Mouse (Mus musculus) hindbrain, embryonic 15.5 days (tissue): ENCODE data around the gene Slc12a7. TPM values are rescaled to one million over a fixed set of nuclear protein-coding genes. Genes with fewer than 3 reads are reported as not detected.

Source experiments
- ATAC-seq: fragments of 200-750 bp; cut with Nextera tagmentation; 2 replicates; pipeline ENCODE4 v1.8.0; 2017; ENCODE audit warnings: low read depth, moderate number of reproducible peaks, moderate TSS enrichment; ENCODE audit not compliant: low FRiP score
- H3K27ac ChIP-seq: fragments of 300-500 bp; sonication (generic); replicated peaks from 2 replicates; pipeline ENCODE4 v1.5.1; 2015; ENCODE audit warnings: mild to moderate bottlenecking, inconsistent platforms
- H3K27me3 ChIP-seq: fragments of 300-500 bp; sonication (generic); 2 replicates; pipeline ENCODE4 v1.6.1; 2015; ENCODE audit warnings: control low read depth, inconsistent platforms
- H3K36me3 ChIP-seq: fragments of 300-500 bp; sonication (generic); 2 replicates; pipeline ENCODE4 v1.6.1; 2015; ENCODE audit warnings: control low read depth, inconsistent platforms
- H3K4me1 ChIP-seq: fragments of 300-500 bp; sonication (generic); replicated peaks from 2 replicates; pipeline ENCODE4 v1.6.1; 2015; ENCODE audit warnings: control low read depth, inconsistent platforms
- H3K4me2 ChIP-seq: fragments of 300-500 bp; sonication (generic); 2 replicates; pipeline ENCODE4 v1.6.1; 2015; ENCODE audit warnings: moderate library complexity, mild to moderate bottlenecking, inconsistent platforms
- H3K4me3 ChIP-seq: fragments of 300-500 bp; sonication (generic); 2 replicates; pipeline ENCODE4 v1.5.1; 2015; ENCODE audit warnings: mild to moderate bottlenecking, inconsistent platforms
- H3K9ac ChIP-seq: fragments of 300-500 bp; sonication (generic); 2 replicates; pipeline ENCODE4 v1.6.1; 2015; ENCODE audit warnings: inconsistent platforms
- H3K9me3 ChIP-seq: fragments of 300-500 bp; sonication (generic); 2 replicates; pipeline ENCODE4 v1.6.1; 2016; ENCODE audit warnings: control low read depth, inconsistent platforms
- WGBS: fragments of 180-500 bp; shearing (Covaris S2); methylation state at CpG from one replicate; pipeline ENCODE4 v1.1.7; 2015; 5-methylcytosine and 5-hydroxymethylcytosine counted together
- polyA plus RNA-seq: library from polyadenylated mRNA; unstranded; fragments of >200 nt; fragmentation: Nextera tagmentation; extraction: Ambion mirVana; gene quantifications from 2 replicates; pipeline ENCODE4 v1.2.1, GENCODE M21; 2015

Slc12a7 gene
- polyA plus RNA-seq, 1 experiment from 2014 or later: 10.1 TPM

- Histone ChIP-seq H3K9me3 (no peaks in the 10 kb centered on the region), H3K4me2 (no peak overlapping the region), H3K4me3 (no peak overlapping the region), H3K36me3 (no peaks in the 10 kb centered on the region), H3K27ac (no peak overlapping the region), H3K4me1 (peaks cover 15% of the 10 kb centered on the region; the same call in 1 of the 2 replicates), H3K27me3 (no peaks in the 10 kb centered on the region), H3K9ac (no peak overlapping the region)
- WGBS: 76% methylated on average over 12 of the region's 12 CpGs
- ATAC-seq: no peak
These were observed 100.9 kb downstream of the Slc12a7 start for GRCm38 (mm10) chr13:73833809-73834208.

DNA sequence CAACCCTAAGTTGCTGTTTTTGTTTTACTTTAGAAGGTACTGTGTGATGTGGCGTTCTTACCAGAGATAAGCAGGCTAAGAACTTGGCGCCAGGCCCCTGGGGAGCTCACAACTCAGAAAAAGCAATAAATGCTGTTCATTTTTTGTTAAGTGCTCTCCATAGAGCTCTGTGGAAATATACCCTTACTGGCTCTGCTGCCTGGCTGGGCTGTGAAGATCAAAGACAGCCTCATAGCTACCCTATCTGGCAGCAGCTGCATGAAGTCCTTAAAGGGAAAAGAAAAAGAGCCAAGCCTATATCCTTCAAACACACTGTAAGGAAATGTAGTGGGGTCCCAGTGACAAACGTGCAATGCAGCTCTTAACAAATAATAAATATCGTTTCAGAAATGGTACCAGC lies 102.9 kb downstream of the Slc12a7 start:
- no peak overlapping the region for H3K9ac ChIP-seq
- peaks cover 18% of the 10 kb centered on the region; the same call in 1 of the 2 replicates for H3K4me1 ChIP-seq
- ATAC-seq: no peak
- H3K27me3 ChIP-seq: no peaks in the 10 kb centered on the region
- H3K4me3 ChIP-seq: no peak overlapping the region
- H3K27ac ChIP-seq: peak overlapping the region; percentile 43; the same call in 1 of the 2 replicates
- H3K4me2 ChIP-seq: no peak overlapping the region
- no peaks in the 10 kb centered on the region for H3K36me3 ChIP-seq
- H3K9me3 ChIP-seq: no peaks in the 10 kb centered on the region
- 65% methylated on average over 4 of the region's 4 CpGs for WGBS

- ATAC-seq: no peak
- Histone ChIP-seq H3K4me3 (no peak overlapping the region), H3K9ac (no peak overlapping the region), H3K9me3 (no peaks in the 10 kb centered on the region), H3K27ac (peak overlapping the region; percentile 43; the same call in 1 of the 2 replicates), H3K4me1 (peaks cover 18% of the 10 kb centered on the region; the same call in 1 of the 2 replicates), H3K36me3 (no peaks in the 10 kb centered on the region), H3K27me3 (no peaks in the 10 kb centered on the region), H3K4me2 (no peak overlapping the region)
- 81% methylated on average over 6 of the region's 6 CpGs for WGBS
These were observed 103.6 kb downstream of the Slc12a7 start for GRCm38 (mm10) chr13:73836491-73836890.

- H3K4me3 ChIP-seq: no peak overlapping the region
- H3K9me3 ChIP-seq: no peaks in the 10 kb centered on the region
- no peaks in the 10 kb centered on the region for H3K36me3 ChIP-seq
- 90% methylated on average over 8 of the region's 8 CpGs for WGBS
- H3K4me2 ChIP-seq: no peak overlapping the region
- H3K27ac ChIP-seq: no peak overlapping the region
- H3K4me1 ChIP-seq: peaks cover 18% of the 10 kb centered on the region; the same call in 1 of the 2 replicates
- no peak overlapping the region for H3K9ac ChIP-seq
- no peak for ATAC-seq
- H3K27me3 ChIP-seq: no peaks in the 10 kb centered on the region
These were observed 104.8 kb downstream of the Slc12a7 start for GRCm38 (mm10) chr13:73837708-73838107.

GRCm38 (mm10) chr13:73839137-73839548 lies 106.2 kb downstream of the Slc12a7 start:
- Histone ChIP-seq H3K36me3 (no peaks in the 10 kb centered on the region), H3K4me1 (peaks cover 18% of the 10 kb centered on the region; the same call in 1 of the 2 replicates), H3K27me3 (no peaks in the 10 kb centered on the region), H3K9ac (no peak overlapping the region), H3K4me3 (no peak overlapping the region), H3K4me2 (no peak overlapping the region), H3K9me3 (no peaks in the 10 kb centered on the region), H3K27ac (no peak overlapping the region)
- 75% methylated on average over 11 of the region's 11 CpGs for WGBS
- peak; percentile 59; the same call in 1 of the 2 replicates for ATAC-seq

- Histone ChIP-seq H3K9ac (no peak overlapping the region), H3K9me3 (no peaks in the 10 kb centered on the region), H3K4me1 (peaks cover 18% of the 10 kb centered on the region; the same call in 1 of the 2 replicates), H3K27me3 (no peaks in the 10 kb centered on the region), H3K4me3 (no peak overlapping the region), H3K27ac (no peak overlapping the region), H3K36me3 (no peaks in the 10 kb centered on the region), H3K4me2 (no peak overlapping the region)
- ATAC-seq: no peak
- WGBS: 79% methylated on average over 4 of the region's 4 CpGs
These were observed 106.8 kb downstream of the Slc12a7 start for GRCm38 (mm10) chr13:73839740-73840139.

- H3K9me3 ChIP-seq: no peaks in the 10 kb centered on the region
- H3K4me3 ChIP-seq: no peak overlapping the region
- no peak overlapping the region for H3K4me2 ChIP-seq
- H3K27ac ChIP-seq: no peak overlapping the region
- H3K9ac ChIP-seq: no peak overlapping the region
- peaks cover 14% of the 10 kb centered on the region for H3K4me1 ChIP-seq
- no peak for ATAC-seq
- H3K27me3 ChIP-seq: peaks cover under 1% of the 10 kb centered on the region
- no peaks in the 10 kb centered on the region for H3K36me3 ChIP-seq
These were observed 109.8 kb downstream of the Slc12a7 start for GRCm38 (mm10) chr13:73842696-73843095.

DNA sequence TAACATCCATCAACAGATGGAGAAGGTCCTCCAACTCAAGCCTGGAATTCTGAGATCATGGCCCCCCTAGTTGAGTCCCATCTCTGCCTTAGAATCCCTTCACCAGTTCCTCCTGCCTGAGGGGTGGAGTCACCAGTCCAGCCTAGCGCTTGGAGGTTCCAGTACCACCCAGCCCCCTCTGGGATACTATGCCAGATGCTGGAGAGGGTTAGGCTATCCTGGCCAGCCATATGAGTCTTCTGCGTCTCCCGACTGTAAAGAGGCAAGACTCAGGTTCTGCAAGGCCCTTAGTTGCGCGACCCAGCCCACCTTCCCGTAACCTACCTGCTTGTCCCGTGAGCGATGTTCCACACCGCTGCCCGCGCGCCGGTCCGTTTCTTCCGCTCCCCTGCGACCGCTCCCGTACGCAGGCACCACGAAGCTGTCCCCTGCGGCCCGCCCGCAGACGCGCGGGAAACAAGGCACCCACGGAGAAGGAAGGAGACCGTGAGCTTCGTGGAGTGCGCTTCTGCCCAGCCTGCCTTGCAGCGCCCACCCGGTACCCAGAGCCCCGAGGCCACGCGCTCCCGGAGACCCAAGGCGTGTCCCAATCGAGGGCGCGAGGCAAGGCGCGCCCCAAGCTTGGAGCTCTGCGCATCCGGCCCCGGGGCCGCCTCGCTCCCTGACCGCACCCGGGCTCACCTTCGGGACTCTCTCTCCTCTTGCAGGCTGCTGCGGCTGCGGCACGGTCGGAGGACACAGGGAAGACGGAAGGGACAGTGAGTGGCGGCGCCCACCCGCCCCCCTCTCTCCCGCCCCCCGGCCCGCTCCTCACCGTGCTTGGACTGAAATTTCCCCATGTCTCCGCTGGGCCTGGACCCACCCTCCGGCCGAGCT lies 113.9 kb downstream of the Slc12a7 start:
- Histone ChIP-seq H3K9me3 (no peaks in the 10 kb centered on the region), H3K36me3 (no peaks in the 10 kb centered on the region), H3K4me1 (peaks cover 11% of the 10 kb centered on the region), H3K4me3 (peak overlapping the region; percentile 80), H3K27ac (no peak overlapping the region), H3K27me3 (peaks cover 7% of the 10 kb centered on the region), H3K4me2 (peak overlapping the region; percentile 95), H3K9ac (peak overlapping the region; percentile 65)
- peak; percentile 75 for ATAC-seq
- WGBS: under 1% methylated on average over 63 of the region's 65 CpGs

GRCm38 (mm10) chr13:73847465-73847836 lies 114.6 kb downstream of the Slc12a7 start, which contains the start of gene Nkd2:
TSS of gene Nkd2 (minus strand) at chr13:73847631.
- Histone ChIP-seq H3K27ac (no peak within 1 kb of the TSS), H3K9me3 (no peaks in the 10 kb centered on the region), H3K4me2 (peak within 1 kb of the TSS; percentile 95), H3K4me1 (peaks cover 11% of the 10 kb centered on the region), H3K4me3 (peak within 1 kb of the TSS; percentile 80), H3K9ac (peak within 1 kb of the TSS; percentile 65), H3K27me3 (peaks cover 7% of the 10 kb centered on the region), H3K36me3 (no peaks in the 10 kb centered on the region)
- WGBS: 1% methylated on average over 38 of the region's 38 CpGs
- peak; percentile 88 for ATAC-seq

Other genes with a start within 250 kb of the Slc12a7 start
- gene Slc6a3, start 196.3 kb upstream of the Slc12a7 start, polyA plus RNA-seq: 0.23 and 0.33 TPM in 2 replicates
- gene Clptm1l, start 129.1 kb upstream of the Slc12a7 start, polyA plus RNA-seq: 140 and 141 TPM in 2 replicates
- 6.4 and 7.0 TPM in 2 replicates for gene Tert, start 106.2 kb upstream of the Slc12a7 start, polyA plus RNA-seq
- not detected in 2 replicates for gene Slc6a18, start 55.1 kb upstream of the Slc12a7 start, polyA plus RNA-seq
- gene Slc6a19, start 28.2 kb upstream of the Slc12a7 start, polyA plus RNA-seq: 0.12 and 0.22 TPM in 2 replicates
- gene Nkd2, start 114.5 kb downstream of the Slc12a7 start, polyA plus RNA-seq: 14.9 and 17.1 TPM in 2 replicates
- 10.2 and 11.0 TPM in 2 replicates for gene Trip13, start 204.7 kb downstream of the Slc12a7 start, polyA plus RNA-seq
- gene Brd9, start 204.7 kb downstream of the Slc12a7 start, polyA plus RNA-seq: 82.9 and 88.1 TPM in 2 replicates
- gene Zdhhc11, start 230.8 kb downstream of the Slc12a7 start, polyA plus RNA-seq: not detected in 2 replicates